Mouse (Mus musculus) naive thymus-derived CD4-positive, alpha-beta T cell, adult 2 months (primary cell): ENCODE measurements around the gene Slc45a1.
"Not testable (repeated sequence)": the region's sequence is repeated elsewhere in the genome, so short reads cannot be mapped to it uniquely, and the experiment has no call there.

Source experiments
- DNase-seq: peaks from one replicate; pipeline ENCODE4 v3.0.0-alpha.2; 2011; ENCODE audit warnings: low read depth

The Slc45a1 gene

GRCm38 (mm10) chr4:150605804-150606203, 46.2 kb downstream of the Slc45a1 start:
- DNase-seq, result no peak

- DNase-seq, result no peak
Observed at GRCm38 (mm10) chr4:150603366-150604061, 48.5 kb downstream of the Slc45a1 start.

GRCm38 (mm10) chr4:150601489-150601888, 50.5 kb downstream of the Slc45a1 start:
- no peak for DNase-seq

GRCm38 (mm10) chr4:150600503-150600902, 51.5 kb downstream of the Slc45a1 start:
- DNase-seq, result not testable (repeated sequence)

GRCm38 (mm10) chr4:150599119-150599992, 52.6 kb downstream of the Slc45a1 start:
- no peak for DNase-seq

- DNase-seq, result no peak
Observed at GRCm38 (mm10) chr4:150598686-150599085, 53.3 kb downstream of the Slc45a1 start.

GRCm38 (mm10) chr4:150595991-150596390, 56.0 kb downstream of the Slc45a1 start:
- DNase-seq, result no peak

GRCm38 (mm10) chr4:150595071-150595470, 56.9 kb downstream of the Slc45a1 start:
- DNase-seq, result no peak

GRCm38 (mm10) chr4:150594298-150594829, 57.6 kb downstream of the Slc45a1 start:
- DNase-seq, result no peak

GRCm38 (mm10) chr4:150593473-150594217, 58.3 kb downstream of the Slc45a1 start:
- peak; percentile 46 for DNase-seq

- no peak for DNase-seq
Observed at GRCm38 (mm10) chr4:150592087-150592486, 59.9 kb downstream of the Slc45a1 start.

- DNase-seq, result no peak
Observed at GRCm38 (mm10) chr4:150591602-150592001, 60.4 kb downstream of the Slc45a1 start.

- DNase-seq, result peak; percentile 31
Observed at GRCm38 (mm10) chr4:150590621-150591282, 61.2 kb downstream of the Slc45a1 start.

GRCm38 (mm10) chr4:150588300-150588621, 63.7 kb downstream of the Slc45a1 start:
- DNase-seq, result peak; percentile 37

GRCm38 (mm10) chr4:150587597-150588299, 64.2 kb downstream of the Slc45a1 start:
- no peak for DNase-seq

- no peak for DNase-seq
Observed at GRCm38 (mm10) chr4:150586275-150586674, 65.7 kb downstream of the Slc45a1 start.

- DNase-seq, result no peak
Observed at GRCm38 (mm10) chr4:150585800-150586199, 66.2 kb downstream of the Slc45a1 start.

- peak; percentile 76 for DNase-seq
Observed at GRCm38 (mm10) chr4:150583777-150584135, 68.2 kb downstream of the Slc45a1 start.

GRCm38 (mm10) chr4:150582966-150583776, 68.8 kb downstream of the Slc45a1 start:
- peak; percentile 70 for DNase-seq
